Mouse (Mus musculus) cerebellum, postnatal 14 days (tissue): ENCODE measurements at regions not wholly inside any gene's neighbourhood (a gene's known extent, or its start where the extent isn't known, plus 50 kb on each side); places are given as distances from the start of the nearest gene placed in this dataset.

Experiments
- DNase-seq, 2 experiments: peaks; one replicate each; pipeline ENCODE4 v3.0.0; 2021; ENCODE audit warnings: mixed read lengths in 2 of 2

- DNase-seq: no peak
Observed at GRCm38 (mm10) chr13:117152655-117153054, 55.7 kb upstream of the Emb start.

- DNase-seq: peak; percentile 16 to 17
Observed at GRCm38 (mm10) chr13:117143828-117144227, 64.5 kb upstream of the Emb start.

GRCm38 (mm10) chr13:117143255-117143654 is 65.1 kb upstream of the Emb start:
- DNase-seq: no peak

GRCm38 (mm10) chr13:117134352-117134751 is 74.0 kb upstream of the Emb start:
- DNase-seq: no peak

- no peak for DNase-seq
Observed at GRCm38 (mm10) chr13:117132123-117132522, 76.2 kb upstream of the Emb start.

- no peak for DNase-seq
Observed at GRCm38 (mm10) chr13:117127813-117128549, 80.4 kb upstream of the Emb start.

- DNase-seq: no peak
Observed at GRCm38 (mm10) chr13:117127116-117127728, 81.1 kb upstream of the Emb start.

- DNase-seq: no peak
Observed at GRCm38 (mm10) chr13:117119636-117120035, 88.7 kb upstream of the Emb start.

- DNase-seq: no peak
Observed at GRCm38 (mm10) chr13:117114797-117115196, 89.5 kb upstream of the Parp8 start.

GRCm38 (mm10) chr13:117112424-117112823 is 87.1 kb upstream of the Parp8 start:
- DNase-seq: no peak

GRCm38 (mm10) chr13:117105151-117105660 is 79.9 kb upstream of the Parp8 start:
- DNase-seq: peak in 1 of 2 experiments; percentile 3

GRCm38 (mm10) chr13:117094773-117095172 is 69.4 kb upstream of the Parp8 start:
- DNase-seq: no peak

- DNase-seq: no peak
Observed at GRCm38 (mm10) chr13:117088629-117089028, 63.3 kb upstream of the Parp8 start.

- no peak for DNase-seq
Observed at GRCm38 (mm10) chr13:117082758-117083157, 57.4 kb upstream of the Parp8 start.

GRCm38 (mm10) chr13:117079316-117079715 is 54.0 kb upstream of the Parp8 start:
- DNase-seq: no peak
